Mouse (Mus musculus): Measurements from ENCODE around the gene Disp1.

DNA sequence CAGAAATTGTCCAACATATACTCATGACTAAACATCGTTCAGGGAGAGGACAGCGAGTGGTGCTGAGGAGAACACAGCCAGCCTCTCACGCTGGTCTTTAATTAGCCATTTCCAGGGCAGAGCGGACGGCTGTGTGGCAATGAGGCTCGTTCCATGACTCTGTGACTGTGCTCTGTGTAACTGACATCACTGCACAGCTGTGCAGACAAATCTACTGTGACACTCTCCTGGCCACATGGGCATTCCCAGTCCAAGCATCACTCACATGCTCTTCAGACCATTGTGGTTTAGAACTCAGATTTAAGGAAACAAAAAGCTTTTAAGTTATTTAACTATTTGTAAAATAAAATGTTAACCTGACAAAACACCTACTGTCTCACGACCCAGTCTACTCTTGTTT is 62.1 kb downstream of the Disp1 start:
- TF ChIP-seq POLR2A (IDR thresholded peaks at IDR 0.05; ENCODE audit: control insufficient read depth, low read depth, low read length) (no peak), CTCF (IDR thresholded peaks at IDR 0.05; ENCODE audit: control insufficient read depth, insufficient read depth, insufficient replicate concordance, low read depth, low read length) (no peak)

Measured in testis, adult 2 months (tissue).